Mouse (Mus musculus): ENCODE data around the gene Mgat5b. TPM values are rescaled to one million over a fixed set of nuclear protein-coding genes. Genes with fewer than 3 reads are reported as not detected.

The Mgat5b gene
- polyA plus RNA-seq, 1 experiment from 2014 or later, result 31.0 TPM

DNA sequence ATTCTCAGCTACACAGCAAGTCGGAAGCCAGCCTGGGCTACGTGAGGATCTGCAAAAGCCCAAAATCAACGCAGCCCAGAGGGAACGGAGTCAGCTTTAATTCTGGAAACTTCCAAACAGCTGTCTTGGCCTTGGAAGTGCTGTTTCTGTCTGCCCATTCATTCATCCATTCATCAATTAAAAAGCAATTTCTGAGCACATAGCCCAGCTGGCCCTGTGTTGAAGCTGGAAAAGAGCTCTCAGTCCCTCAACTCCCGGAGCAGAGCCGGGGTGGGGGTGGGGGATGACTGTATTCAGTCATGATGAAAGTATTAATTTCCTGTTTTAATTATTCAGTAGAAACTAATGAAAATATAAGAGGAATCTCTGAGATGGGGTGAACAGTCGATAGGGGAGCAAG lies 71.6 kb downstream of the Mgat5b start:
- no peak overlapping the region for H3K9ac ChIP-seq
- H3K9me3 ChIP-seq, result no peaks in the 10 kb centered on the region
- no peaks in the 10 kb centered on the region for H3K27me3 ChIP-seq
- H3K36me3 ChIP-seq, result peaks cover 8% of the 10 kb centered on the region; the same call in 1 of the 2 replicates
- H3K4me1 ChIP-seq (replicated peaks), result peaks cover 38% of the 10 kb centered on the region
- H3K27ac ChIP-seq (replicated peaks), result peak overlapping the region; percentile 11
- no peak overlapping the region for H3K4me3 ChIP-seq
- no peak for ATAC-seq (ENCODE audit: low FRiP score, low read depth)
- WGBS, result 45% methylated on average over 7 of the region's 7 CpGs
- no peak overlapping the region for H3K4me2 ChIP-seq

- WGBS, result 44% methylated on average over 8 of the region's 8 CpGs
- Histone ChIP-seq H3K27ac (replicated peaks) (no peak overlapping the region; the same call in 1 of the 2 replicates), H3K4me3 (no peak overlapping the region), H3K36me3 (no peaks in the 10 kb centered on the region), H3K27me3 (no peaks in the 10 kb centered on the region), H3K9ac (no peak overlapping the region), H3K4me1 (replicated peaks) (peaks cover 38% of the 10 kb centered on the region), H3K9me3 (no peaks in the 10 kb centered on the region), H3K4me2 (no peak overlapping the region)
- ATAC-seq (ENCODE audit: low FRiP score, low read depth), result no peak
Observed at GRCm38 (mm10) chr11:116991410-116991809, 72.7 kb downstream of the Mgat5b start.

DNA sequence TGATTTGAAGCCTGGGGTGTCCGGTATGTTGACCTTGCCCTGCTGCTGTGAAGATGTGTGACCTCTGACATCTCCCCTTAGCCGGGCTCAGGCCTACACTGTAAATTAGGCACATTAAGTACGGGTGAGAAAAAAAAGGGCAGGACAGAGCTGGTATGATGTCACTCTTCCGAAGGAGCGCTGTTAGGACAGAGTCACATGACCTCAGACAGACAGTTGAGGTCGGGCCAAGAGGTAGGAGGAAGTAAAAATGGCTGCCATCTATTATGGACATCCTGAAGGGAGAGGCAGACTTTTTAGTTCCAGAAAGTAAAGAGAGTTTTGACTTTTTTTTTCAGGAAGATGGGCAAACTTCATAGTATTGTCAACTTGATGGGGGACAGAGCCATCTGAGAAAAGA lies 73.3 kb downstream of the Mgat5b start:
- WGBS, result 77% methylated on average over 6 of the region's 6 CpGs
- no peak overlapping the region for H3K4me3 ChIP-seq
- no peak overlapping the region for H3K4me2 ChIP-seq
- no peaks in the 10 kb centered on the region for H3K27me3 ChIP-seq
- H3K9ac ChIP-seq, result no peak overlapping the region
- ATAC-seq (ENCODE audit: low FRiP score, low read depth), result no peak
- no peaks in the 10 kb centered on the region for H3K36me3 ChIP-seq
- peaks cover 38% of the 10 kb centered on the region for H3K4me1 ChIP-seq (replicated peaks)
- H3K27ac ChIP-seq (replicated peaks), result no peak overlapping the region
- no peaks in the 10 kb centered on the region for H3K9me3 ChIP-seq

- WGBS, result 2% methylated on average over 18 of the region's 18 CpGs
- 0 out of 2 replicates have a peak overlapping the region, but pooled peaks have one; percentile 3 for H3K4me3 ChIP-seq
- H3K27me3 ChIP-seq, result no peaks in the 10 kb centered on the region
- H3K9ac ChIP-seq, result no peak overlapping the region
- peaks cover 26% of the 10 kb centered on the region for H3K4me1 ChIP-seq (replicated peaks)
- H3K27ac ChIP-seq (replicated peaks), result peak overlapping the region; percentile 7; the same call in 1 of the 2 replicates
- peak; percentile 52; the same call in 1 of the 2 replicates for ATAC-seq (ENCODE audit: low FRiP score, low read depth)
- peak overlapping the region; percentile 45 for H3K4me2 ChIP-seq
- no peaks in the 10 kb centered on the region for H3K36me3 ChIP-seq
- H3K9me3 ChIP-seq, result no peaks in the 10 kb centered on the region
Observed at GRCm38 (mm10) chr11:116994095-116994582, 75.5 kb downstream of the Mgat5b start.

GRCm38 (mm10) chr11:116996976-116997375 lies 78.3 kb downstream of the Mgat5b start:
- H3K27me3 ChIP-seq, result no peaks in the 10 kb centered on the region
- H3K4me1 ChIP-seq (replicated peaks), result peaks cover 20% of the 10 kb centered on the region
- H3K9ac ChIP-seq, result no peak overlapping the region
- H3K27ac ChIP-seq (replicated peaks), result no peak overlapping the region
- H3K4me2 ChIP-seq, result no peak overlapping the region
- no peaks in the 10 kb centered on the region for H3K9me3 ChIP-seq
- 33% methylated on average over 3 of the region's 3 CpGs for WGBS
- H3K4me3 ChIP-seq, result no peak overlapping the region
- no peak for ATAC-seq (ENCODE audit: low FRiP score, low read depth)
- no peaks in the 10 kb centered on the region for H3K36me3 ChIP-seq

- Histone ChIP-seq H3K36me3 (no peaks in the 10 kb centered on the region), H3K4me3 (no peak overlapping the region), H3K4me1 (replicated peaks) (peaks cover 24% of the 10 kb centered on the region), H3K27me3 (no peaks in the 10 kb centered on the region), H3K4me2 (no peak overlapping the region), H3K9me3 (no peaks in the 10 kb centered on the region), H3K9ac (no peak overlapping the region), H3K27ac (replicated peaks) (no peak overlapping the region)
- 94% methylated on average over 5 of the region's 5 CpGs for WGBS
- ATAC-seq (ENCODE audit: low FRiP score, low read depth), result no peak
Observed at GRCm38 (mm10) chr11:116998935-116999334, 80.3 kb downstream of the Mgat5b start.

- ATAC-seq (ENCODE audit: low FRiP score, low read depth), result no peak
- H3K9me3 ChIP-seq, result no peaks in the 10 kb centered on the region
- no peak overlapping the region for H3K9ac ChIP-seq
- 0% methylated on average over 3 of the region's 3 CpGs for WGBS
- H3K36me3 ChIP-seq, result no peaks in the 10 kb centered on the region
- peaks cover 21% of the 10 kb centered on the region for H3K4me1 ChIP-seq (replicated peaks)
- no peaks in the 10 kb centered on the region for H3K27me3 ChIP-seq
- H3K27ac ChIP-seq (replicated peaks), result no peak overlapping the region
- H3K4me2 ChIP-seq, result no peak overlapping the region
- H3K4me3 ChIP-seq, result no peak overlapping the region
Observed at GRCm38 (mm10) chr11:117000219-117000618, 81.6 kb downstream of the Mgat5b start.

GRCm38 (mm10) chr11:117001789-117002188 lies 83.1 kb downstream of the Mgat5b start:
- no peaks in the 10 kb centered on the region for H3K27me3 ChIP-seq
- 50% methylated on average over 4 of the region's 4 CpGs for WGBS
- no peak for ATAC-seq (ENCODE audit: low FRiP score, low read depth)

DNA sequence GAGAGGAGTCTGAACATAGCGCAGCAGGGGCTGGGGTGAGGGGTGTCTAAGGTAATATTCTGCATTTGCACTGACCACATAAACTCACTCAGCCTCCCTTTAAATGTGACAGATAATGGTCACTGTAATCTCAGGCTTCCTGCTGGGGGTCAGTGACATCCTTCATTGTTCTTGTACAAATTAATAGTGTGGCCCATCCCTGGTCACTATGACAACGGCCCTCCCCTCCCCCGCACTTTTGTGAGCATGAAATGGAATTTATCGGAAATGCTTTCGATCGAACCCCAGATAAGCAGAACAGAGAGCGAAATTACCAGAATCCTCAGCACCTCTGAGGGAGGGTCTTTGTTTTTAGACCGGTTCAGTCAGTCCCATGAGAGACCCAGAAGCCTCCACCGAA lies 84.8 kb downstream of the Mgat5b start:
- H3K4me1 ChIP-seq (replicated peaks), result peaks cover 32% of the 10 kb centered on the region
- peak overlapping the region; percentile 44; the same call in 1 of the 2 replicates for H3K27ac ChIP-seq (replicated peaks)
- H3K4me3 ChIP-seq, result no peak overlapping the region
- H3K27me3 ChIP-seq, result no peaks in the 10 kb centered on the region
- no peaks in the 10 kb centered on the region for H3K9me3 ChIP-seq
- no peak for ATAC-seq (ENCODE audit: low FRiP score, low read depth)
- WGBS, result 16% methylated on average over 9 of the region's 9 CpGs
- H3K4me2 ChIP-seq, result peak overlapping the region; percentile 27
- H3K9ac ChIP-seq, result no peak overlapping the region
- H3K36me3 ChIP-seq, result no peaks in the 10 kb centered on the region

More at GRCm38 (mm10) chr11:117001789-117002188, 83.1 kb downstream of the Mgat5b start:
- H3K4me3 ChIP-seq, result no peak overlapping the region
- H3K9ac ChIP-seq, result no peak overlapping the region
- H3K36me3 ChIP-seq, result no peaks in the 10 kb centered on the region
- H3K27ac ChIP-seq (replicated peaks), result no peak overlapping the region
- no peak overlapping the region for H3K4me2 ChIP-seq
- no peaks in the 10 kb centered on the region for H3K9me3 ChIP-seq
- peaks cover 21% of the 10 kb centered on the region for H3K4me1 ChIP-seq (replicated peaks)

GRCm38 (mm10) chr11:117004277-117004676 lies 85.6 kb downstream of the Mgat5b start:
- 14% methylated on average over 9 of the region's 9 CpGs for WGBS
- Histone ChIP-seq H3K27ac (replicated peaks) (peak overlapping the region; percentile 44; the same call in 1 of the 2 replicates), H3K9me3 (no peaks in the 10 kb centered on the region), H3K4me1 (replicated peaks) (peaks cover 34% of the 10 kb centered on the region), H3K4me2 (no peak overlapping the region), H3K4me3 (no peak overlapping the region), H3K36me3 (no peaks in the 10 kb centered on the region), H3K27me3 (no peaks in the 10 kb centered on the region), H3K9ac (no peak overlapping the region)
- 0 out of 2 replicates have a peak, but pooled peaks have one; percentile 63 for ATAC-seq (ENCODE audit: low FRiP score, low read depth)

DNA sequence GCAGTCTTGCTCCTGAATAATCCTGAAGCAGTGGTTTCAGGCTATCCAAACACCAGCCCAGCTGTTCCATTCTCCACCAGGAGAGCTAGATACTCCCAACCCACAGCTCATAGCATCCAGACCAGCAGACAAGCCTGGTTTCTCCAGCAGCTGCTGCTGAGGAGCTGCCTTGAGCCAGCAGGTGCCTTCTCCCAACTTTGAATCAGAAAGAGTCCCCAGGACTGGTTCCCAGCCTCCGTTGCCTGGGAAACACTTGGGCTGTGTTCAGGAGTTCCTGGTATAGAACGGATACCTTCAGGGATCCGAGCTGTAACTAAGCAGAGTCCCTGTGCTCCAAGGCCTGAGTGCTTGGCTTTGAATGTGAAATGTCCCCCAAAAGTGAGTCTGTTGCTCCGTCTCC lies 98.8 kb downstream of the Mgat5b start:
- Histone ChIP-seq H3K27me3 (no peaks in the 10 kb centered on the region), H3K27ac (replicated peaks) (peak overlapping the region; percentile 68; the same call in 1 of the 2 replicates), H3K4me2 (no peak overlapping the region), H3K9me3 (no peaks in the 10 kb centered on the region), H3K4me3 (no peak overlapping the region), H3K9ac (no peak overlapping the region), H3K36me3 (no peaks in the 10 kb centered on the region), H3K4me1 (replicated peaks) (peaks cover 24% of the 10 kb centered on the region)
- no peak for ATAC-seq (ENCODE audit: low FRiP score, low read depth)
- 26% methylated on average over 4 of the region's 4 CpGs for WGBS

GRCm38 (mm10) chr11:117018410-117018809 lies 99.7 kb downstream of the Mgat5b start:
- Histone ChIP-seq H3K36me3 (no peaks in the 10 kb centered on the region), H3K4me3 (no peak overlapping the region), H3K4me2 (peak overlapping the region; percentile 32), H3K9ac (peak overlapping the region; percentile 1; the same call in 1 of the 2 replicates), H3K9me3 (no peaks in the 10 kb centered on the region), H3K4me1 (replicated peaks) (peaks cover 24% of the 10 kb centered on the region), H3K27ac (replicated peaks) (peak overlapping the region; percentile 68), H3K27me3 (no peaks in the 10 kb centered on the region)
- 3% methylated on average over 8 of the region's 8 CpGs for WGBS
- peak; percentile 88 for ATAC-seq (ENCODE audit: low FRiP score, low read depth)

DNA sequence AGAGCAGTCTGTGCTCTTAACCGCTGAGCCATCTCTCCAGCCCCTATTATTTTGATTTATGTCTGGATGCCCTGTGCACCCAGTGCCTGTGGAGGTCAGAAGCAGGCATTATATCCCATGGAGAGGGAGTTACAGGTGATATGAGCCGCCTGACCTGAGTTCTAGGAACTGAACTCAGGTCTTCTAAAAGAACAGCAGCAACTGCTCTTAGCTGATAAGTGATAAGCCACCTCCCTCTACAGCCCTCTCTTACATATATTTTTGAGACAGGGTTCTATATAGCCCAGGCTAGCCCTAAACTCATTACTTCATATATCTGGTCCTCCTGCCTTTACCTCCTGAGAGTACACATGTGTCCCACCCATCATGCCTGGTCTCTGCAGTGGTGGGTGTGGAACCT lies 102.4 kb downstream of the Mgat5b start:
- H3K27ac ChIP-seq (replicated peaks), result no peak overlapping the region
- H3K9me3 ChIP-seq, result no peaks in the 10 kb centered on the region
- no peaks in the 10 kb centered on the region for H3K36me3 ChIP-seq
- no peaks in the 10 kb centered on the region for H3K27me3 ChIP-seq
- H3K4me3 ChIP-seq, result no peak overlapping the region
- H3K9ac ChIP-seq, result no peak overlapping the region
- no peak overlapping the region for H3K4me2 ChIP-seq
- WGBS, result 68% methylated on average over 2 of the region's 2 CpGs
- peaks cover 24% of the 10 kb centered on the region for H3K4me1 ChIP-seq (replicated peaks)
- ATAC-seq (ENCODE audit: low FRiP score, low read depth), result no peak

Measured in hindbrain, embryonic 15.5 days (tissue).